Mouse (Mus musculus) adrenal gland, adult 18-20 months (tissue): ENCODE results near the gene Gabra2. TPM values are rescaled to one million over a fixed set of nuclear protein-coding genes. Genes with fewer than 3 reads are reported as not detected.
A peak's percentile ranks its signal among the peaks of the same experiment; 100 is the strongest.

Experiments
- DNase-seq, 2 experiments: peaks; one replicate each; pipeline ENCODE4 v3.0.0; 2021 to 2022; ENCODE audit warnings: low spot score in 2 of 2
- long read RNA-seq, 2 experiments: library from polyadenylated mRNA; stranded (forward); transcript quantifications; one replicate each; pipeline ENCODE4 v2.0.0; 2021
- total RNA-seq, 2 experiments: library from RNA; stranded (reverse); gene quantifications; 1 replicate in 1 of 2; 2 replicates in 1 of 2; pipeline ENCODE4 v1.2.3; 2021

The Gabra2 gene
- under 1 TPM in 1 of 2 experiments, not detected in 1; 0.32 TPM for total RNA-seq
- long read RNA-seq, experiment 1 = 0 reads
- long read RNA-seq, experiment 2 = 0 reads

- DNase-seq = peak; percentile 1 to 17
Observed at GRCm38 (mm10) chr5:71095725-71096607, at the start of gene Gabra2. Gene Gabra2 (minus strand): TSS chr5:71095849.

- no peak for DNase-seq
Observed at GRCm38 (mm10) chr5:71136691-71137090, 41.0 kb upstream of the Gabra2 start.

GRCm38 (mm10) chr5:71135840-71136239 lies 40.2 kb upstream of the Gabra2 start:
- DNase-seq = no peak

GRCm38 (mm10) chr5:71127721-71128120 lies 32.1 kb upstream of the Gabra2 start:
- DNase-seq = no peak

GRCm38 (mm10) chr5:71115216-71115615 lies 19.6 kb upstream of the Gabra2 start:
- DNase-seq = no peak

GRCm38 (mm10) chr5:71095180-71095579 lies 469 bp downstream of the Gabra2 start:
- DNase-seq = no peak

GRCm38 (mm10) chr5:71094776-71095175 lies 873 bp downstream of the Gabra2 start:
- no peak for DNase-seq

- no peak for DNase-seq
Observed at GRCm38 (mm10) chr5:71093807-71094206, 1.8 kb downstream of the Gabra2 start.

GRCm38 (mm10) chr5:71092475-71092874 lies 3.2 kb downstream of the Gabra2 start:
- DNase-seq = no peak

GRCm38 (mm10) chr5:71091926-71092325 lies 3.7 kb downstream of the Gabra2 start:
- no peak for DNase-seq

GRCm38 (mm10) chr5:71078861-71079260 lies 16.8 kb downstream of the Gabra2 start:
- DNase-seq = no peak

GRCm38 (mm10) chr5:71061696-71062095 lies 34.0 kb downstream of the Gabra2 start:
- DNase-seq = no peak

GRCm38 (mm10) chr5:71058047-71058446 lies 37.6 kb downstream of the Gabra2 start:
- no peak for DNase-seq

GRCm38 (mm10) chr5:71037352-71037751 lies 58.3 kb downstream of the Gabra2 start:
- DNase-seq = no peak

- DNase-seq = no peak
Observed at GRCm38 (mm10) chr5:71025956-71026355, 69.7 kb downstream of the Gabra2 start.

GRCm38 (mm10) chr5:71011751-71012150 lies 83.9 kb downstream of the Gabra2 start:
- DNase-seq = no peak

- DNase-seq = no peak
Observed at GRCm38 (mm10) chr5:71011271-71011670, 84.4 kb downstream of the Gabra2 start.

GRCm38 (mm10) chr5:71010797-71011196 lies 84.9 kb downstream of the Gabra2 start:
- DNase-seq = no peak

GRCm38 (mm10) chr5:70995617-70996325 lies 99.9 kb downstream of the Gabra2 start:
- DNase-seq = no peak

- DNase-seq = no peak
Observed at GRCm38 (mm10) chr5:70993281-70993680, 102.4 kb downstream of the Gabra2 start.

GRCm38 (mm10) chr5:70990891-70991290 lies 104.8 kb downstream of the Gabra2 start:
- no peak for DNase-seq
